Comparison of ENCODE assay signal across 11 mouse cellular contexts in genomic region chr2:122149316-122149715, GRCm38 (mm10). TPM values are rescaled to one million over a fixed set of nuclear protein-coding genes. Genes with fewer than 3 reads are reported as not detected.
DNase-seq lines count a peak whose midpoint lies in the region; ATAC-seq and TF ChIP-seq lines count a peak whose summit lies in the region.
"Had no signal": no experiment of that assay in that cellular context is flagged by ENCODE, and none has a peak within 500 bp of the region (broad histone marks: within the 10 kb centered on the region; RNA-seq: fewer than 3 reads in every experiment).

No protein-coding gene starts in this region.

- no peaks in the 10 kb centered on the region for H3K36me3 ChIP-seq in kidney, embryonic 16.5 days (ENCODE audit: insufficient read depth, low read length)
- H3K36me3 ChIP-seq in embryonic facial prominence, embryonic 13.5 days, result peaks cover 17% of the 10 kb centered on the region
- peaks cover 39% of the 10 kb centered on the region for H3K36me3 ChIP-seq in liver, postnatal 0 days (replicated peaks; ENCODE audit: insufficient read depth, low read length)

- H3K4me2 ChIP-seq in kidney, embryonic 16.5 days (replicated peaks; ENCODE audit: low read depth, low read length), result peak overlapping the region; percentile 81; the same call in 1 of the 2 replicates
- H3K4me2 ChIP-seq in embryonic facial prominence, embryonic 13.5 days, result peak overlapping the region; percentile 61
- peak overlapping the region; percentile 79 for H3K4me2 ChIP-seq in liver, postnatal 0 days (ENCODE audit: low read depth, low read length)

- no peak overlapping the region for H3K9ac ChIP-seq in kidney, embryonic 16.5 days (replicated peaks; ENCODE audit: low read length)
- H3K9ac ChIP-seq in embryonic facial prominence, embryonic 13.5 days, result no peak overlapping the region
- H3K9ac ChIP-seq in liver, postnatal 0 days (replicated peaks), result peak overlapping the region; percentile 82

- H3K27me3 ChIP-seq in kidney, embryonic 16.5 days (ENCODE audit: insufficient read depth, low read length), result no peaks in the 10 kb centered on the region
- H3K27me3 ChIP-seq in embryonic facial prominence, embryonic 13.5 days, result no peaks in the 10 kb centered on the region
- H3K27me3 ChIP-seq in liver, postnatal 0 days (ENCODE audit: insufficient read depth, low read length), result no peaks in the 10 kb centered on the region

- no peak for TF ChIP-seq EP300 in liver, postnatal 0 days (IDR thresholded peaks at IDR 0.05; ENCODE audit: low read depth)

- H3K4me3 ChIP-seq in kidney, embryonic 16.5 days (ENCODE audit: low read length), result no peak overlapping the region; the same call in 1 of the 2 replicates
- peak overlapping the region; percentile 74; the same call in 1 of the 2 replicates for H3K4me3 ChIP-seq in embryonic facial prominence, embryonic 13.5 days
- H3K4me3 ChIP-seq in liver, postnatal 0 days (ENCODE audit: low read depth, low read length), result peak overlapping the region; percentile 85

- H3K27ac ChIP-seq in kidney, embryonic 16.5 days (ENCODE audit: low read length), result no peak overlapping the region
- no peak overlapping the region for H3K27ac ChIP-seq in embryonic facial prominence, embryonic 13.5 days
- no peak overlapping the region; the same call in 1 of the 2 replicates for H3K27ac ChIP-seq in liver, postnatal 0 days (ENCODE audit: low read depth)

- H3K4me1 ChIP-seq in kidney, embryonic 16.5 days (ENCODE audit: insufficient read depth, low read length), result peaks cover 3% of the 10 kb centered on the region; the same call in 1 of the 2 replicates
- H3K4me1 ChIP-seq in embryonic facial prominence, embryonic 13.5 days, result peaks cover 19% of the 10 kb centered on the region
- H3K4me1 ChIP-seq in liver, postnatal 0 days (ENCODE audit: insufficient read depth), result peaks cover 32% of the 10 kb centered on the region

- H3K9me3 ChIP-seq in kidney, embryonic 16.5 days (ENCODE audit: low read length), result no peaks in the 10 kb centered on the region
- H3K9me3 ChIP-seq in embryonic facial prominence, embryonic 13.5 days, result no peaks in the 10 kb centered on the region
- no peaks in the 10 kb centered on the region for H3K9me3 ChIP-seq in liver, postnatal 0 days (ENCODE audit: low read length)

- peak; percentile 30 for DNase-seq in adrenal gland, adult 2 months
- DNase-seq in adrenal gland, postnatal 4 days (ENCODE audit: low spot score in 2 of 2), result no peak
- DNase-seq in kidney, postnatal 14 days, result no peak
- no peak for DNase-seq in liver, postnatal 0 days
- no peak for DNase-seq in cerebellum, adult 8-10 months
- no peak for DNase-seq in thymus, postnatal 25 days

- whole genome bisulfite sequencing in kidney, embryonic 16.5 days, result 89% methylated on average over 6 of the region's 6 CpGs
- 88% methylated on average over 6 of the region's 6 CpGs for WGBS in embryonic facial prominence, embryonic 13.5 days
- 71% methylated on average over 6 of the region's 6 CpGs for WGBS in liver, postnatal 0 days (ENCODE audit: insufficient replicate concordance)

- no peak for ATAC-seq in kidney, embryonic 16.5 days (ENCODE audit: low FRiP score, low TSS enrichment)
- no peak for ATAC-seq in embryonic facial prominence, embryonic 13.5 days (ENCODE audit: insufficient number of reproducible peaks, insufficient read depth, low FRiP score, low TSS enrichment, low read depth)
- ATAC-seq in liver, postnatal 0 days, result no peak
- ATAC-seq: forebrain, embryonic 14.5 days had no signal

- no peak for TF ChIP-seq CTCF in liver, postnatal 0 days (IDR thresholded peaks at IDR 0.05; ENCODE audit: low read depth)

RNA-seq across cellular contexts. Expression of gene B2m, which starts 1.8 kb away (rescaled TPM):
- total RNA-seq in adrenal gland, adult 2 months (2021), result 1,000 to 10,000 TPM; 1,021 to 1,206 TPM
- polyA plus RNA-seq in adrenal gland, adult 2 months (2012; rRNA removed), result 522 and 790 TPM in 2 replicates
- total RNA-seq in adrenal gland, postnatal 4 days (2021), result 100 to 1,000 TPM; 290 to 339 TPM
- polyA plus RNA-seq in kidney, embryonic 16.5 days (2015; fragmentation: Nextera tagmentation; extraction: Ambion mirVana), result 221 and 232 TPM in 2 replicates
- polyA plus RNA-seq in embryonic facial prominence, embryonic 13.5 days (2015; fragmentation: Nextera tagmentation; extraction: Ambion mirVana), result 239 and 303 TPM in 2 replicates
- polyA plus RNA-seq in liver, postnatal 0 days (2015; fragmentation: Nextera tagmentation; extraction: Ambion mirVana), result 1,317 and 1,377 TPM in 2 replicates

RNA-seq across cellular contexts. Expression of gene Trim69, which starts 11.2 kb away (rescaled TPM):
- not detected for total RNA-seq in adrenal gland, adult 2 months (2021)
- polyA plus RNA-seq in adrenal gland, adult 2 months (2012; rRNA removed), result not detected in 2 replicates
- total RNA-seq in adrenal gland, postnatal 4 days (2021), result not detected
- not detected in 2 replicates for polyA plus RNA-seq in kidney, embryonic 16.5 days (2015; fragmentation: Nextera tagmentation; extraction: Ambion mirVana)
- polyA plus RNA-seq in embryonic facial prominence, embryonic 13.5 days (2015; fragmentation: Nextera tagmentation; extraction: Ambion mirVana), result not detected in 2 replicates
- polyA plus RNA-seq in liver, postnatal 0 days (2015; fragmentation: Nextera tagmentation; extraction: Ambion mirVana), result not detected in 2 replicates
- total RNA-seq: left cerebral cortex, adult 18-20 months had no signal
- polyA plus RNA-seq: forebrain, embryonic 14.5 days had no signal

RNA-seq across cellular contexts. Expression of gene Spg11, which starts 31.1 kb away (rescaled TPM):
- 10 to 100 TPM; 17.1 to 17.6 TPM for total RNA-seq in adrenal gland, adult 2 months (2021)
- 5.4 and 6.2 TPM in 2 replicates for polyA plus RNA-seq in adrenal gland, adult 2 months (2012; rRNA removed)
- total RNA-seq in adrenal gland, postnatal 4 days (2021), result 10 to 100 TPM; 19.5 to 22.3 TPM
- polyA plus RNA-seq in kidney, embryonic 16.5 days (2015; fragmentation: Nextera tagmentation; extraction: Ambion mirVana), result 8.8 and 9.3 TPM in 2 replicates
- 9.1 and 10.1 TPM in 2 replicates for polyA plus RNA-seq in embryonic facial prominence, embryonic 13.5 days (2015; fragmentation: Nextera tagmentation; extraction: Ambion mirVana)
- polyA plus RNA-seq in liver, postnatal 0 days (2015; fragmentation: Nextera tagmentation; extraction: Ambion mirVana), result 1.6 and 2.2 TPM in 2 replicates

RNA-seq across cellular contexts. Expression of gene Patl2, which starts 36.7 kb away (rescaled TPM):
- not detected for total RNA-seq in adrenal gland, adult 2 months (2021)
- 0.03 TPM in 1 of 2 replicates, not detected in the other for polyA plus RNA-seq in adrenal gland, adult 2 months (2012; rRNA removed)
- total RNA-seq in adrenal gland, postnatal 4 days (2021), result under 1 TPM in 1 of 2 experiments, not detected in 1; 0.45 TPM
- not detected in 2 replicates for polyA plus RNA-seq in kidney, embryonic 16.5 days (2015; fragmentation: Nextera tagmentation; extraction: Ambion mirVana)
- polyA plus RNA-seq in embryonic facial prominence, embryonic 13.5 days (2015; fragmentation: Nextera tagmentation; extraction: Ambion mirVana), result not detected in 2 replicates
- 0.14 and 0.18 TPM in 2 replicates for polyA plus RNA-seq in liver, postnatal 0 days (2015; fragmentation: Nextera tagmentation; extraction: Ambion mirVana)
- polyA plus RNA-seq: forebrain, embryonic 14.5 days had no signal

RNA-seq across cellular contexts. Expression of gene Terb2, which starts 36.8 kb away (rescaled TPM):
- total RNA-seq in adrenal gland, adult 2 months (2021), result not detected
- not detected in 2 replicates for polyA plus RNA-seq in adrenal gland, adult 2 months (2012; rRNA removed)
- total RNA-seq in adrenal gland, postnatal 4 days (2021), result not detected
- polyA plus RNA-seq in kidney, embryonic 16.5 days (2015; fragmentation: Nextera tagmentation; extraction: Ambion mirVana), result not detected in 2 replicates
- not detected in 2 replicates for polyA plus RNA-seq in embryonic facial prominence, embryonic 13.5 days (2015; fragmentation: Nextera tagmentation; extraction: Ambion mirVana)
- polyA plus RNA-seq in liver, postnatal 0 days (2015; fragmentation: Nextera tagmentation; extraction: Ambion mirVana), result not detected in 2 replicates
- total RNA-seq: left cerebral cortex, adult 18-20 months had no signal
- polyA plus RNA-seq: activated CD4-positive, CD25-positive, alpha-beta regulatory T cell, adult 4 months; forebrain, embryonic 14.5 days had no signal
